Mouse (Mus musculus): ENCODE measurements around the gene Ptbp3. TPM values are rescaled to one million over a fixed set of nuclear protein-coding genes. Genes with fewer than 3 reads are reported as not detected.

Gene Ptbp3
- total RNA-seq, 2 experiments from 2014 or later: 37.4 to 41.8 TPM

GRCm38 (mm10) chr4:59506704-59507103, 42.5 kb downstream of the Ptbp3 start:
- DNase-seq (ENCODE audit: low spot score in 2 of 2): peak in 1 of 2 experiments; percentile 35

GRCm38 (mm10) chr4:59505481-59505880, 43.7 kb downstream of the Ptbp3 start:
- DNase-seq (ENCODE audit: low spot score in 2 of 2): no peak

GRCm38 (mm10) chr4:59491097-59491496, 58.1 kb downstream of the Ptbp3 start:
- DNase-seq (ENCODE audit: low spot score in 2 of 2): no peak

GRCm38 (mm10) chr4:59471306-59471705, 77.9 kb downstream of the Ptbp3 start:
- no peak for DNase-seq (ENCODE audit: low spot score in 2 of 2)

GRCm38 (mm10) chr4:59465449-59465848, 83.7 kb downstream of the Ptbp3 start:
- no peak for DNase-seq (ENCODE audit: low spot score in 2 of 2)

GRCm38 (mm10) chr4:59464661-59465060, 84.5 kb downstream of the Ptbp3 start:
- DNase-seq (ENCODE audit: low spot score in 2 of 2): no peak

- peak; percentile 61 to 80 for DNase-seq (ENCODE audit: low spot score in 2 of 2)
Observed at GRCm38 (mm10) chr4:59462494-59462893, 86.7 kb downstream of the Ptbp3 start.

- no peak for DNase-seq (ENCODE audit: low spot score in 2 of 2)
Observed at GRCm38 (mm10) chr4:59461116-59461727, 87.9 kb downstream of the Ptbp3 start.

- DNase-seq (ENCODE audit: low spot score in 2 of 2): peak in 1 of 2 experiments; percentile 63
Observed at GRCm38 (mm10) chr4:59459216-59459955, 89.8 kb downstream of the Ptbp3 start.

GRCm38 (mm10) chr4:59457941-59458340, 91.2 kb downstream of the Ptbp3 start:
- peak in 1 of 2 experiments; percentile 31 for DNase-seq (ENCODE audit: low spot score in 2 of 2)

- no peak for DNase-seq (ENCODE audit: low spot score in 2 of 2)
Observed at GRCm38 (mm10) chr4:59457091-59457490, 92.1 kb downstream of the Ptbp3 start.

GRCm38 (mm10) chr4:59455465-59455864, 93.7 kb downstream of the Ptbp3 start:
- no peak for DNase-seq (ENCODE audit: low spot score in 2 of 2)

- peak in 1 of 2 experiments; percentile 20 for DNase-seq (ENCODE audit: low spot score in 2 of 2)
Observed at GRCm38 (mm10) chr4:59454046-59454445, 95.1 kb downstream of the Ptbp3 start.

GRCm38 (mm10) chr4:59452503-59452933, 96.6 kb downstream of the Ptbp3 start:
- DNase-seq (ENCODE audit: low spot score in 2 of 2): no peak

- no peak for DNase-seq (ENCODE audit: low spot score in 2 of 2)
Observed at GRCm38 (mm10) chr4:59450906-59451305, 98.3 kb downstream of the Ptbp3 start.

GRCm38 (mm10) chr4:59450234-59450854, 98.8 kb downstream of the Ptbp3 start:
- DNase-seq (ENCODE audit: low spot score in 2 of 2): no peak

GRCm38 (mm10) chr4:59447296-59447695, 101.9 kb downstream of the Ptbp3 start:
- no peak for DNase-seq (ENCODE audit: low spot score in 2 of 2)

- DNase-seq (ENCODE audit: low spot score in 2 of 2): no peak
Observed at GRCm38 (mm10) chr4:59445516-59445915, 103.6 kb downstream of the Ptbp3 start.

- DNase-seq (ENCODE audit: low spot score in 2 of 2): no peak
Observed at GRCm38 (mm10) chr4:59444994-59445393, 104.2 kb downstream of the Ptbp3 start.

- DNase-seq (ENCODE audit: low spot score in 2 of 2): no peak
Observed at GRCm38 (mm10) chr4:59444085-59444484, 105.1 kb downstream of the Ptbp3 start.

GRCm38 (mm10) chr4:59441265-59441664, 107.9 kb downstream of the Ptbp3 start:
- DNase-seq (ENCODE audit: low spot score in 2 of 2): no peak

GRCm38 (mm10) chr4:59439960-59440359, 109.2 kb downstream of the Ptbp3 start:
- DNase-seq (ENCODE audit: low spot score in 2 of 2): no peak

Data from layer of hippocampus, adult 18-20 months (tissue).